Mouse (Mus musculus) C2C12 (cell line): ENCODE results near the gene Pram1.

Experiments
- CEBPB ChIP-seq: IDR thresholded peaks from one replicate; pipeline ENCODE4 v1.6.1; 2011; ENCODE audit warnings: low read depth, mild to moderate bottlenecking, control low read depth, moderate library complexity
- CTCF ChIP-seq: IDR thresholded peaks from one replicate; pipeline ENCODE4 v1.5.1; 2011; ENCODE audit not compliant: control insufficient read depth, insufficient read depth, insufficient read length
- MAX ChIP-seq: IDR thresholded peaks from one replicate; pipeline ENCODE4 v1.6.1; 2011; ENCODE audit warnings: mild to moderate bottlenecking, control low read depth
- MYOD1 ChIP-seq: IDR thresholded peaks from one replicate; pipeline ENCODE4 v1.6.1; 2011; ENCODE audit warnings: low read depth; ENCODE audit not compliant: control insufficient read depth, insufficient read length
- MYOG ChIP-seq: IDR thresholded peaks from one replicate; pipeline ENCODE4 v1.6.1; 2011; ENCODE audit not compliant: control insufficient read depth, insufficient read length; ENCODE audit errors: extremely low read depth

DNA sequence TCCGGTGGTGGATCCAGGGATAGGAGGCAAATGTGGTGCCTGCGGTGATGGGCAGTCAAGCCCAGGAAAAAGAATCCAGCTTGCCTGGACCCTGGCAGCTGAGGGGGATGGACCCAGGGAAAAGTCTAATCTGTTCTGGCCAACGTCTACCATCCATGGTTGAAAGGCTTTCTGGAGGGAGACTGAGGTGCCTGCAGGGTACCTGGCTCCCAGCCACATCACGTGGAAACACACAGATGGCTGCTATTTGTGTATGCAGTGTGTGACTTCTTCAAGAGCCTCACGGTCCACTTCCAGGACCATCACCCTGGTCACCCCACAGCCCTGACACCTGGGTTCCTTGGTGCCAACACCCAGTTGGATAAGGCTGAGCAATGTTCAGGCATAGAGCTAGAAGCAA, 6.1 kb upstream of the Pram1 start:
- no peak for TF ChIP-seq MAX
- TF ChIP-seq CEBPB, result no peak
- TF ChIP-seq MYOG, result no peak
- no peak for TF ChIP-seq CTCF
- no peak for TF ChIP-seq MYOD1
